Mouse (Mus musculus): ENCODE measurements around the gene Tead4.

DNA sequence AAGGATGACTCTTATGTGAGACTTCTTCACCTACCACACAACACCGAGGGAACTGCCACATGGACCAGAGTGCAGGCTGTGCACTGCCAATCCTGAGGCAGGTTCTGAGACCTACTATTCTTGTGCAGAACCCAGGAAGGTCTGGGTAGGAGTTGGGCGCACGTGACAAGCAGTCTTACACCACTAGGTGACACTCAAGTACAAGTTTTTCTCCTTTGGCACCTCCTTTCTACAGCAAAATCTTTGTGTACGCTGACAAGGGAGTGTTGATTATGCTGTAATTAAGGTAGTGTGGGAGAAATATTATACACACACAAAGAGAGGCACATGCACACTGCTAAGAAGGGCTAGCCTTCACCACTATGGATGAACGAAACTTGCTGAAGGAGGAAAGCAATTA, 66.4 kb downstream of the Tead4 start:
- TF ChIP-seq CTCF (IDR thresholded peaks at IDR 0.05; ENCODE audit: low read depth, low read length) = peak; percentile 61
- TF ChIP-seq POLR2A (IDR thresholded peaks at IDR 0.05; ENCODE audit: extremely low read depth, insufficient read depth, low read length) = no peak
